Mouse (Mus musculus) MN1 (cell line): ENCODE measurements around the gene Prkg1.

Source experiments
- DNase-seq: peaks from one replicate; pipeline ENCODE4 v3.0.0-alpha.2; 2016; ENCODE audit warnings: low spot score

Prkg1 gene

GRCm38 (mm10) chr19:31621716-31622115, 143.1 kb downstream of the Prkg1 start:
- DNase-seq, result no peak

- DNase-seq, result no peak
Observed at GRCm38 (mm10) chr19:31616830-31617229, 148.0 kb downstream of the Prkg1 start.

- DNase-seq, result no peak
Observed at GRCm38 (mm10) chr19:31616159-31616558, 148.7 kb downstream of the Prkg1 start.

- no peak for DNase-seq
Observed at GRCm38 (mm10) chr19:31613146-31613545, 151.7 kb downstream of the Prkg1 start.

GRCm38 (mm10) chr19:31602578-31602977, 162.3 kb downstream of the Prkg1 start:
- DNase-seq, result no peak

GRCm38 (mm10) chr19:31594011-31594410, 170.8 kb downstream of the Prkg1 start:
- DNase-seq, result no peak

GRCm38 (mm10) chr19:31590701-31591100, 174.1 kb downstream of the Prkg1 start:
- no peak for DNase-seq

- DNase-seq, result no peak
Observed at GRCm38 (mm10) chr19:31577092-31577491, 187.7 kb downstream of the Prkg1 start.

GRCm38 (mm10) chr19:31564329-31564728, 200.5 kb downstream of the Prkg1 start:
- no peak for DNase-seq

GRCm38 (mm10) chr19:31546063-31546462, 218.8 kb downstream of the Prkg1 start:
- no peak for DNase-seq

GRCm38 (mm10) chr19:31531249-31531740, 233.5 kb downstream of the Prkg1 start:
- DNase-seq, result no peak

GRCm38 (mm10) chr19:31530616-31531015, 234.2 kb downstream of the Prkg1 start:
- DNase-seq, result peak; percentile 26

- no peak for DNase-seq
Observed at GRCm38 (mm10) chr19:31529890-31530289, 234.9 kb downstream of the Prkg1 start.

- DNase-seq, result no peak
Observed at GRCm38 (mm10) chr19:31514490-31514889, 250.3 kb downstream of the Prkg1 start.

GRCm38 (mm10) chr19:31507831-31508230, 257.0 kb downstream of the Prkg1 start:
- no peak for DNase-seq

GRCm38 (mm10) chr19:31506296-31506695, 258.5 kb downstream of the Prkg1 start:
- DNase-seq, result no peak

- no peak for DNase-seq
Observed at GRCm38 (mm10) chr19:31505041-31505440, 259.8 kb downstream of the Prkg1 start.

- DNase-seq, result no peak
Observed at GRCm38 (mm10) chr19:31497386-31497785, 267.4 kb downstream of the Prkg1 start.

GRCm38 (mm10) chr19:31489606-31490005, 275.2 kb downstream of the Prkg1 start:
- no peak for DNase-seq

- no peak for DNase-seq
Observed at GRCm38 (mm10) chr19:31471766-31472165, 293.1 kb downstream of the Prkg1 start.

- DNase-seq, result no peak
Observed at GRCm38 (mm10) chr19:31460188-31460587, 304.6 kb downstream of the Prkg1 start.

GRCm38 (mm10) chr19:31444101-31444500, 320.7 kb downstream of the Prkg1 start:
- DNase-seq, result no peak

- no peak for DNase-seq
Observed at GRCm38 (mm10) chr19:31442311-31442710, 322.5 kb downstream of the Prkg1 start.

- no peak for DNase-seq
Observed at GRCm38 (mm10) chr19:31433446-31433845, 331.4 kb downstream of the Prkg1 start.

GRCm38 (mm10) chr19:31431411-31431810, 333.4 kb downstream of the Prkg1 start:
- DNase-seq, result no peak
